Mouse (Mus musculus) heart, adult 2 months (tissue): ENCODE data around the gene Stradb. TPM values are rescaled to one million over a fixed set of nuclear protein-coding genes. Genes with fewer than 3 reads are reported as not detected.

ENCODE experiments used
- DNase-seq, 2 experiments: peaks; one replicate each; pipeline ENCODE4 v3.0.0; 2021
- H3K27ac ChIP-seq: fragments of 200-600 bp; 2 replicates; pipeline ENCODE4 v1.8.1; 2022
- H3K27me3 ChIP-seq: fragments of 200-500 bp; 2 replicates; pipeline ENCODE4 v1.6.1; 2012; ENCODE audit warnings: mild to moderate bottlenecking, low read length, inconsistent platforms, mixed read lengths; ENCODE audit not compliant: control insufficient read depth, insufficient read depth
- H3K36me3 ChIP-seq: fragments of 200-500 bp; 2 replicates; pipeline ENCODE4 v1.6.1; 2012; ENCODE audit warnings: low read length, inconsistent platforms; ENCODE audit not compliant: control insufficient read depth, insufficient read depth
- H3K4me1 ChIP-seq: fragments of 200-500 bp; 2 replicates; pipeline ENCODE4 v1.6.1; 2011; ENCODE audit warnings: low read length; ENCODE audit not compliant: control insufficient read depth, insufficient read depth
- H3K4me3 ChIP-seq: fragments of 200-600 bp; 2 replicates; pipeline ENCODE4 v1.8.1; 2022
- H3K79me2 ChIP-seq: fragments of 200-500 bp; replicated peaks from 2 replicates; pipeline ENCODE4 v1.6.1; 2012; ENCODE audit warnings: mild to moderate bottlenecking, inconsistent platforms, low read length, moderate library complexity, mixed read lengths; ENCODE audit not compliant: control insufficient read depth, insufficient read depth
- H3K9ac ChIP-seq: fragments of 200-500 bp; 2 replicates; pipeline ENCODE4 v1.6.1; 2012; ENCODE audit warnings: low read depth, mild to moderate bottlenecking, control low read depth, inconsistent platforms, low read length, mixed read lengths
- CTCF ChIP-seq: fragments of 200-600 bp; IDR thresholded peaks from 2 replicates; pipeline ENCODE4 v1.8.1; 2022; ENCODE audit warnings: antibody characterized with exemption, mild to moderate bottlenecking, moderate library complexity
- EP300 ChIP-seq: fragments of 200-500 bp; IDR thresholded peaks from 2 replicates; pipeline ENCODE4 v1.6.1; 2011; ENCODE audit warnings: low read depth, low read length, control low read depth; ENCODE audit not compliant: insufficient read depth
- POLR2A ChIP-seq: fragments of 200-500 bp; IDR thresholded peaks from 2 replicates; pipeline ENCODE4 v1.6.1; 2011; ENCODE audit warnings: mild to moderate bottlenecking, low read depth, low read length, control low read depth; ENCODE audit not compliant: insufficient read depth
- WGBS: fragments of 180-500 bp; shearing (Covaris S2); methylation state at CpG from one replicate; pipeline ENCODE4 v1.1.7; 2018; 5-methylcytosine and 5-hydroxymethylcytosine counted together
- intact Hi-C: fragments of 180-260 bp; cut with DNase I; formaldehyde crosslinking; loops from one replicate; pipeline ENCODE4 v1.15.1; 2025
- polyA plus RNA-seq: library from polyadenylated mRNA; depleted of rRNA; stranded (reverse); fragments of >200 nt; gene quantifications from 2 replicates; pipeline ENCODE4 v1.2.3, GENCODE M21; 2012
- total RNA-seq, 2 experiments: library from RNA; stranded (reverse); gene quantifications; 2 replicates each; pipeline ENCODE4 v1.2.3; 2021

Gene Stradb
- total and polyA plus RNA-seq, 3 experiments, result 28.5 to 81.4 (median 61.3) TPM

DNA sequence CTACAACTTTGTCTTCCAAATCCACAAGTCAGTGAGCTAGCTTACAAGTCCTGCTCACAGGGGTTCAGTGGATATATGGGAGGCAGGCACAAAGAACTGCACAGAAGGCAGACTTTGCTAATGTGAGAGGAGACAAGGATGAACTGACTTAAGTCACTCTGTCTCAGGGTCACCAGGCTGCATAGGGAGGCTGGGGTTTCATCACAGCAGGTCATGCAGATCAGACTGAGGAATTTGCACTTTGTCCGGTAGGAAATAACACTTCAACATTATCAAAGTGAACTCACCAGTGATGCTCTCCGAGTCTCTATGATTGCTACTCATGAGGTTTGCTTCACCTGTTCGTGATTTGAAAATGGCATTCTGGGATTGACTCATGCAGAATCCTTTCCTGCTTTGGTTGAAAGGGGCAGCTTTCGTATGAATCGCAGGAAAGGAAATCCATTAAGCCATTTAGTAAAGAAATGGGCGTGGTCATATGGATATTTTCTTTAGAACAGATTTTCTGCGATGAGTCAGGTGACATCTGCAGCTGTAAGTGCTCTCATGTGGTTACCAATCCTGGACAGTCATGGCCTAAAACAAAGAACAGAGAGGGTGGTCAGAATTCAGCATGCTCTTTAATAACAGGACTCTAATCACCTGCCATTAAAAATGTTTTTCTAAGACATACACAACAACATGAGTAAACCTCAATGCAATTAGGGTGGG is 27.2 kb upstream of the Stradb start:
- no peak overlapping the region for H3K4me3 ChIP-seq
- peak overlapping the region; percentile 48 for H3K27ac ChIP-seq
- no peak for DNase-seq
- no peak overlapping the region for H3K9ac ChIP-seq
- peaks cover 30% of the 10 kb centered on the region for H3K36me3 ChIP-seq
- intact Hi-C loops, result no loop called here
- 50% methylated on average over 7 of the region's 7 CpGs for WGBS
- H3K79me2 ChIP-seq, result peaks cover 5% of the 10 kb centered on the region
- TF ChIP-seq POLR2A, result no peak
- no peak for TF ChIP-seq CTCF
- no peak for TF ChIP-seq EP300
- peaks cover 13% of the 10 kb centered on the region for H3K4me1 ChIP-seq
- no peaks in the 10 kb centered on the region for H3K27me3 ChIP-seq

GRCm38 (mm10) chr1:58946718-58947117 is 26.6 kb upstream of the Stradb start:
- H3K9ac ChIP-seq, result no peak overlapping the region
- no peak overlapping the region; the same call in 1 of the 2 replicates for H3K27ac ChIP-seq
- intact Hi-C loops, result no loop called here
- H3K27me3 ChIP-seq, result no peaks in the 10 kb centered on the region
- WGBS, result 80% methylated on average over 9 of the region's 9 CpGs
- DNase-seq, result no peak
- peaks cover 17% of the 10 kb centered on the region for H3K4me1 ChIP-seq
- peaks cover 30% of the 10 kb centered on the region for H3K36me3 ChIP-seq
- no peak overlapping the region for H3K4me3 ChIP-seq
- H3K79me2 ChIP-seq, result peaks cover 5% of the 10 kb centered on the region
- TF ChIP-seq POLR2A, result no peak
- no peak for TF ChIP-seq EP300
- TF ChIP-seq CTCF, result no peak

- no peak for DNase-seq
- Histone ChIP-seq H3K79me2 (peaks cover 10% of the 10 kb centered on the region), H3K4me1 (peaks cover 38% of the 10 kb centered on the region), H3K4me3 (no peak overlapping the region), H3K9ac (no peak overlapping the region), H3K27me3 (no peaks in the 10 kb centered on the region), H3K27ac (peak overlapping the region; percentile 67), H3K36me3 (peaks cover 41% of the 10 kb centered on the region)
- TF ChIP-seq POLR2A (no peak), EP300 (no peak), CTCF (no peak)
- intact Hi-C loops, result no loop called here
- 61% methylated on average over 6 of the region's 6 CpGs for WGBS
Observed at GRCm38 (mm10) chr1:58949561-58950106, 23.7 kb upstream of the Stradb start.

- Histone ChIP-seq H3K36me3 (peaks cover 40% of the 10 kb centered on the region), H3K27me3 (no peaks in the 10 kb centered on the region), H3K27ac (peak overlapping the region; percentile 67), H3K4me1 (peaks cover 38% of the 10 kb centered on the region), H3K9ac (peak overlapping the region; percentile 6; the same call in 1 of the 2 replicates), H3K79me2 (peaks cover 10% of the 10 kb centered on the region), H3K4me3 (no peak overlapping the region)
- DNase-seq, result peak in 1 of 2 experiments; percentile 68
- 16% methylated on average over 8 of the region's 8 CpGs for WGBS
- 0 out of 2 replicates have a peak, but pooled peaks have one; percentile 38 for TF ChIP-seq EP300
- TF ChIP-seq CTCF, result no peak
- intact Hi-C loops, result no loop called here
Observed at GRCm38 (mm10) chr1:58950899-58951648, 22.2 kb upstream of the Stradb start.

DNA sequence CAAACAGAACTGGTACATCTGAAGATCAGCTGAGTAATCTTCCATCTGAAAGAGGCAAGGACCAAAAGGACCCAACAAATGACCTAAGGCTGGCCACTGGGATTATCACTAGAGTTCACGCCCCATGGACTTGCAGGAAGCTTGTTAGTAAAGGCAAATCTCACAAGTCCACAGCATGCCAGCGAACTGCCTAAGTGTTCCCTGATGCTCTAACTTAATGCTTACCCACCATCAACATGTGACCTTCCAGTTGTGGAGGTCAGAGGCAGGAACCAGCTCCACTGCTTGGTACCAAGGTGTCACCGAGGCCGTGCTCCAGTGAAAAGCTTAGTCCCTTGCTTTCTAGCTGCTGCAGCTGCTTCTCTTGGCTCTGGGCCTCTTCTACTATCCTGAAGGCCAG is 21.5 kb upstream of the Stradb start:
- Histone ChIP-seq H3K4me3 (no peak overlapping the region), H3K27ac (peak overlapping the region; percentile 67), H3K27me3 (no peaks in the 10 kb centered on the region), H3K9ac (no peak overlapping the region), H3K79me2 (peaks cover 8% of the 10 kb centered on the region), H3K4me1 (peaks cover 40% of the 10 kb centered on the region), H3K36me3 (peaks cover 35% of the 10 kb centered on the region)
- whole genome bisulfite sequencing, result 58% methylated on average over 4 of the region's 4 CpGs
- intact Hi-C loops, result no loop called here
- DNase-seq, result no peak
- no peak for TF ChIP-seq POLR2A
- no peak for TF ChIP-seq CTCF
- no peak for TF ChIP-seq EP300
